Mouse (Mus musculus) kidney, postnatal 36 days (tissue): ENCODE data around the gene Col6a6.

ENCODE experiments used
- DNase-seq, 2 experiments: peaks; one replicate each; pipeline ENCODE4 v3.0.0; 2021 to 2022; ENCODE audit warnings: mixed read lengths in 2 of 2

Gene Col6a6

GRCm38 (mm10) chr9:105735195-105735594 is 92.8 kb downstream of the Col6a6 start:
- DNase-seq: peak; percentile 48 to 75

GRCm38 (mm10) chr9:105734651-105735050 is 93.3 kb downstream of the Col6a6 start:
- DNase-seq: peak; percentile 16 to 47

- no peak for DNase-seq
These were observed 96.0 kb downstream of the Col6a6 start for GRCm38 (mm10) chr9:105731976-105732375.

- no peak for DNase-seq
These were observed 107.5 kb downstream of the Col6a6 start for GRCm38 (mm10) chr9:105720430-105720829.

GRCm38 (mm10) chr9:105719851-105720395 is 108.0 kb downstream of the Col6a6 start:
- no peak for DNase-seq

- DNase-seq: no peak
These were observed 108.6 kb downstream of the Col6a6 start for GRCm38 (mm10) chr9:105719367-105719766.

GRCm38 (mm10) chr9:105712049-105712448 is 115.9 kb downstream of the Col6a6 start:
- no peak for DNase-seq

- no peak for DNase-seq
These were observed 122.9 kb downstream of the Col6a6 start for GRCm38 (mm10) chr9:105705011-105705410.

GRCm38 (mm10) chr9:105704226-105704932 is 123.6 kb downstream of the Col6a6 start:
- no peak for DNase-seq

- DNase-seq: no peak
These were observed 126.0 kb downstream of the Col6a6 start for GRCm38 (mm10) chr9:105701966-105702365.

GRCm38 (mm10) chr9:105700702-105701101 is 127.3 kb downstream of the Col6a6 start:
- no peak for DNase-seq

- DNase-seq: peak; percentile 2 to 16
These were observed 130.1 kb downstream of the Col6a6 start for GRCm38 (mm10) chr9:105697764-105698396.

- no peak for DNase-seq
These were observed 131.0 kb downstream of the Col6a6 start for GRCm38 (mm10) chr9:105696818-105697564.

GRCm38 (mm10) chr9:105693854-105694253 is 134.1 kb downstream of the Col6a6 start:
- peak; percentile 81 to 94 for DNase-seq

- no peak for DNase-seq
These were observed 134.9 kb downstream of the Col6a6 start for GRCm38 (mm10) chr9:105693056-105693455.

- DNase-seq: no peak
These were observed 135.5 kb downstream of the Col6a6 start for GRCm38 (mm10) chr9:105692472-105692871.

GRCm38 (mm10) chr9:105689485-105689884 is 138.5 kb downstream of the Col6a6 start:
- DNase-seq: no peak

- DNase-seq: no peak
These were observed 143.3 kb downstream of the Col6a6 start for GRCm38 (mm10) chr9:105684549-105685165.

- DNase-seq: no peak
These were observed 146.6 kb downstream of the Col6a6 start for GRCm38 (mm10) chr9:105681386-105681785.

- no peak for DNase-seq
These were observed 152.0 kb downstream of the Col6a6 start for GRCm38 (mm10) chr9:105675941-105676340.

GRCm38 (mm10) chr9:105672032-105672431 is 155.9 kb downstream of the Col6a6 start:
- no peak for DNase-seq

GRCm38 (mm10) chr9:105670916-105671315 is 157.0 kb downstream of the Col6a6 start:
- no peak for DNase-seq

- DNase-seq: no peak
These were observed 162.7 kb downstream of the Col6a6 start for GRCm38 (mm10) chr9:105665269-105665668.
